Mouse (Mus musculus): ENCODE measurements around the gene Chad. TPM values are rescaled to one million over a fixed set of nuclear protein-coding genes. Genes with fewer than 3 reads are reported as not detected.

Chad gene
- polyA plus RNA-seq, 1 experiment, result not detected

- no peak for TF ChIP-seq GATA1 (IDR thresholded peaks at IDR 0.05; ENCODE audit: low read length)
Observed at GRCm38 (mm10) chr11:94548888-94549690, 15.8 kb upstream of the Chad start, which contains the start of gene Rsad1. Rsad1 (minus strand) TSS chr11:94549255.

- no peak for TF ChIP-seq GATA1 (IDR thresholded peaks at IDR 0.05; ENCODE audit: low read length)
Observed at GRCm38 (mm10) chr11:94549691-94550441, 15.0 kb upstream of the Chad start.

GRCm38 (mm10) chr11:94550442-94550744 is 14.5 kb upstream of the Chad start:
- TF ChIP-seq GATA1 (IDR thresholded peaks at IDR 0.05; ENCODE audit: low read length), result no peak

GRCm38 (mm10) chr11:94558226-94558625 is 6.6 kb upstream of the Chad start:
- no peak for TF ChIP-seq GATA1 (IDR thresholded peaks at IDR 0.05; ENCODE audit: low read length)

GRCm38 (mm10) chr11:94563383-94563782 is 1.5 kb upstream of the Chad start:
- TF ChIP-seq GATA1 (IDR thresholded peaks at IDR 0.05; ENCODE audit: low read length), result no peak

- TF ChIP-seq GATA1 (IDR thresholded peaks at IDR 0.05; ENCODE audit: low read length), result no peak
Observed at GRCm38 (mm10) chr11:94563821-94564220, 1.0 kb upstream of the Chad start.

GRCm38 (mm10) chr11:94565151-94565479 is 268 bp downstream of the Chad start:
- no peak for TF ChIP-seq GATA1 (IDR thresholded peaks at IDR 0.05; ENCODE audit: low read length)

GRCm38 (mm10) chr11:94566534-94566933 is 1.7 kb downstream of the Chad start:
- no peak for TF ChIP-seq GATA1 (IDR thresholded peaks at IDR 0.05; ENCODE audit: low read length)

GRCm38 (mm10) chr11:94567326-94567725 is 2.5 kb downstream of the Chad start:
- no peak for TF ChIP-seq GATA1 (IDR thresholded peaks at IDR 0.05; ENCODE audit: low read length)

GRCm38 (mm10) chr11:94570612-94571011 is 5.8 kb downstream of the Chad start:
- no peak for TF ChIP-seq GATA1 (IDR thresholded peaks at IDR 0.05; ENCODE audit: low read length)

GRCm38 (mm10) chr11:94571850-94572249 is 7.0 kb downstream of the Chad start:
- TF ChIP-seq GATA1 (IDR thresholded peaks at IDR 0.05; ENCODE audit: low read length), result no peak

GRCm38 (mm10) chr11:94574560-94574959 is 9.7 kb downstream of the Chad start:
- TF ChIP-seq GATA1 (IDR thresholded peaks at IDR 0.05; ENCODE audit: low read length), result no peak

- no peak for TF ChIP-seq GATA1 (IDR thresholded peaks at IDR 0.05; ENCODE audit: low read length)
Observed at GRCm38 (mm10) chr11:94575036-94575435, 10.2 kb downstream of the Chad start.

GRCm38 (mm10) chr11:94576361-94576760 is 11.5 kb downstream of the Chad start:
- no peak for TF ChIP-seq GATA1 (IDR thresholded peaks at IDR 0.05; ENCODE audit: low read length)

GRCm38 (mm10) chr11:94580111-94580740 is 15.4 kb downstream of the Chad start:
- TF ChIP-seq GATA1 (IDR thresholded peaks at IDR 0.05; ENCODE audit: low read length), result no peak

GRCm38 (mm10) chr11:94585091-94585490 is 20.2 kb downstream of the Chad start:
- TF ChIP-seq GATA1 (IDR thresholded peaks at IDR 0.05; ENCODE audit: low read length), result no peak

Data from G1E-ER4 (cell line).